Comparison of ENCODE assay signal across 13 mouse cellular contexts in genomic region chr2:82078287-82078994, GRCm38 (mm10). TPM values are rescaled to one million over a fixed set of nuclear protein-coding genes. Genes with fewer than 3 reads are reported as not detected.
"Had no signal": no experiment of that assay in that cellular context is flagged by ENCODE, and none has a peak within 500 bp of the region (broad histone marks: within the 10 kb centered on the region; RNA-seq: fewer than 3 reads in every experiment).

No protein-coding gene starts in this region.

- H3K4me3 ChIP-seq: limb, embryonic 12.5 days; midbrain, embryonic 13.5 days had no signal

- H3K36me3 ChIP-seq: limb, embryonic 12.5 days; midbrain, embryonic 13.5 days had no signal

- DNase-seq: kidney, adult 18-20 months; kidney, postnatal 10 days; kidney, postnatal 4 days; lung, adult 18-20 months; lung, postnatal 36 days; right cerebral cortex, adult 18-20 months; right cerebral cortex, postnatal 25 days; thymus, postnatal 4 days had no signal

- H3K4me1 ChIP-seq: limb, embryonic 12.5 days; midbrain, embryonic 13.5 days had no signal

- H3K9ac ChIP-seq: limb, embryonic 12.5 days; liver, embryonic 14.5 days; midbrain, embryonic 13.5 days had no signal

- H3K27me3 ChIP-seq: limb, embryonic 12.5 days; midbrain, embryonic 13.5 days had no signal

- H3K9me3 ChIP-seq: limb, embryonic 12.5 days; midbrain, embryonic 13.5 days had no signal

- ATAC-seq: midbrain, embryonic 13.5 days had no signal

- H3K27ac ChIP-seq: limb, embryonic 12.5 days; liver, embryonic 14.5 days; midbrain, embryonic 13.5 days had no signal

- H3K4me2 ChIP-seq: limb, embryonic 12.5 days; midbrain, embryonic 13.5 days had no signal

RNA-seq across cellular contexts. Expression of gene Zfp804a, which starts 25.4 kb away (rescaled TPM):
- total RNA-seq: liver, adult 2 months; megakaryocyte progenitor cell, adult 5-6 weeks had no signal
- polyA plus RNA-seq: liver, adult 2 months had no signal
